Mouse (Mus musculus) mouse trophoblast stem cell (cell line): ENCODE results near the gene Serpinb5.
"Not testable (repeated sequence)": the region's sequence is repeated elsewhere in the genome, so short reads cannot be mapped to it uniquely, and the experiment has no call there.

ENCODE experiments used
- in situ Hi-C, 2 experiments: fragments of 300-500 bp; cut with MseI, MboI; formaldehyde crosslinking; loops; 2 replicates in 1 of 2; 3 replicates in 1 of 2; pipeline ENCODE4 v1.15.1; 2025

Gene Serpinb5

DNA sequence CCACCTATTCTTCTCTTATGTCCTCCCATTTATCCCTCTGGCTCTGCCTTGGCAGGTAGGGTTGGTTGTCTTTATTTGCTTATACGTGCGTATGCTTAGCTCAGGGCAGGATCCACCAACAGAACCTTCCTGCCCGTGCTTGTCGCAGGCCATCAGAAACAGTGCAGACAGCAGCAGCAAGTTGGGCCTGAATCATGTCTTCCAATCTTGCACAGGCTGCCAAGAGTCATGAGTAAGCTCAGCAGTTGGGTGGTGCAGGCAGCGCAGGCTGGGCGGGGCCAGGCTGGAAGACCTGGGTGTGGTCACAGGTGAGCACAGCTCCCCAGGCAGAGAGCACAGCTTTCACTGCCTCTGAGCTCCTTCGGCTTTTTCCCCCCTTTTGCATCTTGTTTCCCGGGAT, at the start of gene Serpinb5:
Gene Serpinb5 (plus strand): TSS at position 327 of the 400 bp plus-strand sequence.
- in situ Hi-C loops, result no loop called here

- in situ Hi-C loops, result no loop called here
Measured at GRCm38 (mm10) chr1:106814864-106815263, 46.1 kb upstream of the Serpinb5 start.

- in situ Hi-C loops, result no loop called here
Measured at GRCm38 (mm10) chr1:106815265-106815664, 45.7 kb upstream of the Serpinb5 start.

GRCm38 (mm10) chr1:106816766-106817165, 44.2 kb upstream of the Serpinb5 start:
- in situ Hi-C loops, result no loop called here

- in situ Hi-C loops, result no loop called here
Measured at GRCm38 (mm10) chr1:106818323-106818722, 42.6 kb upstream of the Serpinb5 start.

- in situ Hi-C loops, result no loop called here
Measured at GRCm38 (mm10) chr1:106822297-106822696, 38.7 kb upstream of the Serpinb5 start.

GRCm38 (mm10) chr1:106828784-106829183, 32.2 kb upstream of the Serpinb5 start:
- in situ Hi-C loops, result no loop called here

DNA sequence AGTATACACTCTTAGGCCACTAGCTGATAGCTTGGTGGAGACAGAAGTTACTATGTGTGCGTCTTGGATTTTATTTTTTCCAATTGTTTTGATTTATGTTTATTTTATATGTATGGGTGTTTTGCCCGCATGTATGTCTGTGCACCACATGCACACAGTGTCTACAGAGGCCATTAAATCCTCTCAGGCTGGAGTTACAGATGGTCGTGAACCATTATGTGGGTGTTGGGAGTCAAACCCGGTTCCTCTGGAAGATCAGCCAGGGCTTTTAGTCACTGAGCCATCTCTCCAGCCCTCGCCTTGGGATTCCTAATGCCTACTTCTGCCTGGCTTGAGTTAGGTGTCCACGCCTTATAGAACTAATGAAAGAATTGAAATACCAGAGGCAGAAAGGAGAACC, 4.6 kb downstream of the Serpinb5 start:
- in situ Hi-C loops, result no loop called here

DNA sequence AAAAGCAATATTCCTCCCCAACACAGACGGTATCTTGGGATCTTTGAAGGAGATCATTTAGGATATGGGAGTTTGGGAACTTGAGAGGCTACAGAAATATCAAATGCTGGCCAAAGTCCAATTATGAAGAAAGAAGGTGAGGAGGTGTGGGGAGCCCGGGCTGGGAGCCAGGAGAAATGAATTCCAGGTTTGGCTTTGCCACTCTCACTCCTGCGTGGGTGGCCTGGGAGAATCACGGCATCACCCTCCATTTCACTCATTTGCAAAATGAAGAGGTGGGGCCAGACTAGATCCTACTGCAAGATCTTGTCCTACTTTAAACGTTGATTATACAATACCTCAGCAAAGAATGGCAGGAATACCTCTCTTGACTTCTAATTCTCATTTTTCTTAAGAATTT, 5.1 kb downstream of the Serpinb5 start:
- in situ Hi-C loops, result no loop called here

- in situ Hi-C loops, result no loop called here
Measured at GRCm38 (mm10) chr1:106866768-106867167, 5.8 kb downstream of the Serpinb5 start.

DNA sequence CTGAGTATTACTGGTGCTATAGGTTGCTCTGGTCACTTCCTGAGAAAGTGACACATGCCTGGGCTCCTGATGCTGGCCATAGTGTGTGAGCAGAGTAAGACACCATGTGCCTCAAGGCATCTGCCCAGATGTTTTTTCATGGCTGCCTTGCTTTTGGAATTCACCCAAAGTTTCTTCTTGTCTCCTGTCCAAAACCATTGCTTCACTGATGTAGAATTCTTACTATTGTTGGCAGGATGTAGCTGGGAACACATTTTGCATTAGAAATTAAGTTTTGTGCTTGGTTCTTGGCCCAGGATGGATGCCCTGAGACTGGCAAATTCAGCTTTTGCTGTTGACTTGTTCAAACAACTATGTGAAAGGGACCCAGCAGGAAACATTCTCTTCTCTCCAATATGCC, 9.0 kb downstream of the Serpinb5 start:
- in situ Hi-C loops, result no loop called here

DNA sequence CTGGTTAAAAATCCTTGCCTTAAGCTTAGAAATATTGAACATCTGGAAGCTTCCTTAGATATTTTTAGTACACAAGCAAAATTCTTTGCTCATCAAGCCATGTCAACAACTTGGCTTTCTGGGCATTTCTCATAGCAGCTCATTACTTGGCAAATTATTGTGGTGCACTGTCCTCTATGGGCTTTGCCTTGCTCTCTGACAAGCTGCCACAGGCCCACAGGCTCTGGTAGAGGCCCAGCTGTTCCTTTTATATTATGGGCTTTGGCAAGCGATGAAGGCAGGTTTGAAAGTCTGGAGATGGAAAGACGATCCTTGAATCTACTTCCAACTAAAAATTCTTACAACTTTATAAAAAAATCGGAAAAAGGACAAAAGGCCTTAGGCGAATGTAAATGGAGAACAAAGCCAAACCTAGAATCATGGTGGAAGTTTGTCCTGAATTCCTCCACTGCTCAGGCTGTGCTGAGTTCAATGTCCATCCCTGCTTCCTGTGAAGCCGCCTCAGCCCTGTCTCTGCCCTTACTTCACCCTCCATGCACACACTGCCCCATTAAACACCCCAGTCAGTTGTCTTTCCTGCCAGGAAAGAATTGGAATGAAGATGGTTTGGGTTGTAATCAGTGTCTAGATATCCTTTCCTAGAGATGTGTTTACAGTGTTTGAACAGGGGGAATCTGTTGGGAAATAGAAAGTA, 14.4 kb downstream of the Serpinb5 start:
- in situ Hi-C loops, result no loop called here

- in situ Hi-C loops, result no loop called here
Measured at GRCm38 (mm10) chr1:106876147-106876546, 15.2 kb downstream of the Serpinb5 start.

DNA sequence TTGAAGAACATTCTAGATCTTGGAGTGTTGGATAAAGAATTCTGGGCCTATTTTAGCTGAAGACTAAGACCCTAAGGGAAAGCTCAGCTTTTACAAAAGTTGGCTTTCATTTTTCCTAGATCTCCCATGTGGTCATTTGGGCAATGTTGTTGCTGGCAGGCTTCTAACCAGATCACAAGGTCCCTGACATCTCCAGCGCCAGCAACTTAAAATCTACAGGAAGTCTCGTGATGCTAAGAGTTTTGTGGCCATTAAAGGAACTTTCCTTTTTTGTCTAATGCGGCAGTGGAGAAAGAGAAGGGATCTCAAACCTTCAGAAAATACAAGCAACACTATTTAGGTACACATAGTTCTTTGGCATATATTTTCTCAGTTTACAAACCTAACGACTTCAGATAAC, 21.8 kb downstream of the Serpinb5 start:
- in situ Hi-C loops, result no loop called here

DNA sequence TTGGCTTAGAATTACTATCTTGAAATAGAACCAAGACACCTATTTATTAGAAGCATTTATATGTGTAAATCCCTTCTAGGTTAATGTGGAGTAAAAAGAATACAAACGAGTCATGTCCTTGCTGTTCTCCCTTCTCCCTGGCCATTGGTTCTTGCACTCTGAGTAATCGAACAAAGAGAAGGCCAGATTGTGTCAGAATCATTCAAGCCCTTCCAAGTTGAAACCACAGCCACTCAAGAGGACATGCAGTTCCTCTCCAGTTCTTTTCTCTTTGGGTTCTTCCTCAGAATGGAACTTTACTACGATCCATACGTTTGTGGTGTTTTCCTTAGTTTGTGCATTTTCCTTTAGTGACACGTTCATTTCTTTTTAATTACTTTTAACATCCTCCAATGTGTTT, 22.4 kb downstream of the Serpinb5 start:
- in situ Hi-C loops, result no loop called here

DNA sequence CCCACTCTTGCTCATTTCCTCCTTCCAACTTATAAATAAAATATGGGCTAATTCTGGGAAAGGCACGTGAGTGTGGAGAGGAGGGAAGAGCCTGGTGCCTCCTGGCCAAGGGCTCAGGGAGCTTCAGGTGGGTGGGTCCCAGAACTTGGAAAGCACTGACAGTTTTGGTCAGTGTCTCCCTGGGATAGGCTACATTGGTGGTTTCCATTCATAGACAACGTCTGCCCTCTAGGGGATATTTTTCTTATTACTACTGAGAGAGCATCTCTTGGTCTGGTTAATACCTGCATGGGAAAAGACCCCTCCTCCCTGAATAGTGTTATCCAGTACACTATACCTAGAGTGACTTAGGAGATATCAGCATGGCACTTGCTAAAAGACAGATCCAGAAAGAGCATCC, 22.8 kb downstream of the Serpinb5 start:
- in situ Hi-C loops, result no loop called here

GRCm38 (mm10) chr1:106895142-106895541, 34.2 kb downstream of the Serpinb5 start:
- in situ Hi-C loops, result not testable (repeated sequence)

DNA sequence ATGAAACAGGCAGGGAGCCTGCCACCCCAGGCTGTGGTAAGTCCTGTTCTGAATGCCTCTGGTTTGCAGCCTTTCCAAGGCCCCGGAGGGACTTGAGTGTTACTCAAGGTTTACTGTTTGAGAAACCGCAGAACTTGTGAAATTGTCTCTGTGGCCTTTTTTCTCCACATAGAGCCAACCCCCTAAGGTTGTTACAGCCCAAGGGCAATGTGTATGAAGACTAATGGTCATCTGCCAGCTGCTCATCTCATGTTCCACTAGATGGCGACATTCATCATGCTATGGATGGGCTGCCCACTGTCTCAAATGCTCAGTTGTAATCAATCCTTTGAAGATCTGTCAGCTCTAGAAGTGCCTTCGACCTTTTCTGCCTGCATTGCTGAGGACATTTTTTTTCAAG, 40.4 kb downstream of the Serpinb5 start:
- in situ Hi-C loops, result no loop called here

DNA sequence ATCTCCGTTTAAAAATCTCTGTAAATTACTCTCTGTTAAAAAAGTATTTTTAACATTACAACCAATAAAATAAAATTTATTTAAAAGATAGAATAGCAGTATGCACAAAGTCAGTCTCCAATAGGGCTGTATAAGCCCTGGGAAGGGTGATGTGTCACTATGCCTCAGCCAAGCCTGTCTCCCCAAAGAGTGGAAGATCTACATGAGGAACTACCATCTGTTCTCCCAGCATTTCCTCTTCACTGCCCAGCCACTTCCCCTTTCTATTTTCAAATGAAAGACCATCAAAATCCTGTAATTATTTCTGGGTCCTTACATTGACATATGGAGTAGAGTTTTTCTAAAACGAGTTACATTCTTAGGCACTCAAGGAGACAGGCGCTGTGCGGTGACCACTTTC, 71.0 kb downstream of the Serpinb5 start:
- in situ Hi-C loops, result no loop called here
